Mouse (Mus musculus) kidney, postnatal 0 days (tissue): ENCODE measurements around the gene Snx18. TPM values are rescaled to one million over a fixed set of nuclear protein-coding genes. Genes with fewer than 3 reads are reported as not detected.

Experiments used
- ATAC-seq: fragments of 200-750 bp; cut with Nextera tagmentation; replicated peaks from 2 replicates; pipeline ENCODE4 v1.8.0; 2017; ENCODE audit warnings: low read depth, moderate number of reproducible peaks, moderate TSS enrichment, moderate library complexity; ENCODE audit not compliant: low FRiP score
- DNase-seq: peaks from one replicate; pipeline ENCODE4 v3.0.0-alpha.2; 2016; ENCODE audit warnings: low spot score
- H3K27ac ChIP-seq: fragments of 300-500 bp; sonication (generic); 2 replicates; pipeline ENCODE4 v1.5.1; 2014; ENCODE audit warnings: mild to moderate bottlenecking
- H3K27me3 ChIP-seq: fragments of 300-500 bp; sonication (generic); 2 replicates; pipeline ENCODE4 v1.6.1; 2014; ENCODE audit warnings: low read length, mixed read lengths; ENCODE audit not compliant: insufficient read depth
- H3K36me3 ChIP-seq: fragments of 300-500 bp; sonication (generic); 2 replicates; pipeline ENCODE4 v1.6.1; 2014; ENCODE audit warnings: low read length, mixed read lengths; ENCODE audit not compliant: insufficient read depth
- H3K4me1 ChIP-seq: fragments of 300-500 bp; sonication (generic); replicated peaks from 2 replicates; pipeline ENCODE4 v1.6.1; 2014; ENCODE audit warnings: antibody characterized with exemption, low read length, mixed read lengths; ENCODE audit not compliant: insufficient read depth
- H3K4me2 ChIP-seq: fragments of 300-500 bp; sonication (generic); 2 replicates; pipeline ENCODE4 v1.6.1; 2014; ENCODE audit warnings: mild to moderate bottlenecking, low read length, moderate library complexity, mixed read lengths
- H3K4me3 ChIP-seq: fragments of 300-500 bp; sonication (generic); replicated peaks from 2 replicates; pipeline ENCODE4 v1.5.1; 2014; ENCODE audit warnings: low read depth, low read length
- H3K9ac ChIP-seq: fragments of 300-500 bp; sonication (generic); 2 replicates; pipeline ENCODE4 v1.6.1; 2014; ENCODE audit warnings: low read depth, low read length
- H3K9me3 ChIP-seq: fragments of 300-500 bp; sonication (generic); replicated peaks from 2 replicates; pipeline ENCODE4 v1.6.1; 2016; ENCODE audit warnings: low read length, inconsistent platforms, mixed read lengths
- CTCF ChIP-seq: IDR thresholded peaks from 2 replicates; pipeline ENCODE4 v1.5.1; 2016; ENCODE audit warnings: antibody characterized with exemption, low read depth, mild to moderate bottlenecking, moderate library complexity
- WGBS: fragments of 180-500 bp; shearing (Covaris S2); extraction: QIAGEN DNeasy Blood & Tissue Kit; methylation state at CpG from one replicate; pipeline ENCODE4 v1.1.7; 2014; 5-methylcytosine and 5-hydroxymethylcytosine counted together
- polyA plus RNA-seq: library from polyadenylated mRNA; unstranded; fragments of >200 nt; fragmentation: Nextera tagmentation; extraction: Ambion mirVana; gene quantifications from 2 replicates; pipeline ENCODE4 v1.2.1, GENCODE M21; 2015

The Snx18 gene
- polyA plus RNA-seq, 1 experiment from 2014 or later = 34.8 TPM

GRCm38 (mm10) chr13:113593711-113594110, 24.7 kb downstream of the Snx18 start:
- H3K4me2 ChIP-seq = no peak overlapping the region
- H3K27me3 ChIP-seq = no peaks in the 10 kb centered on the region
- H3K27ac ChIP-seq = no peak overlapping the region
- DNase-seq = no peak
- ATAC-seq = no peak
- H3K4me1 ChIP-seq = peaks cover 17% of the 10 kb centered on the region
- H3K9me3 ChIP-seq = no peaks in the 10 kb centered on the region
- H3K9ac ChIP-seq = no peak overlapping the region
- 86% methylated on average over 17 of the region's 17 CpGs for WGBS
- H3K36me3 ChIP-seq = peaks cover 31% of the 10 kb centered on the region
- TF ChIP-seq CTCF = no peak
- no peak overlapping the region for H3K4me3 ChIP-seq

GRCm38 (mm10) chr13:113592703-113593200, 25.6 kb downstream of the Snx18 start:
- peaks cover 14% of the 10 kb centered on the region for H3K4me1 ChIP-seq
- no peak overlapping the region for H3K4me3 ChIP-seq
- H3K9me3 ChIP-seq = no peaks in the 10 kb centered on the region
- WGBS = 72% methylated on average over 13 of the region's 13 CpGs
- H3K36me3 ChIP-seq = peaks cover 29% of the 10 kb centered on the region
- H3K27me3 ChIP-seq = no peaks in the 10 kb centered on the region
- H3K4me2 ChIP-seq = no peak overlapping the region
- H3K27ac ChIP-seq = no peak overlapping the region
- DNase-seq (no peak), ATAC-seq (no peak)
- TF ChIP-seq CTCF = no peak
- no peak overlapping the region for H3K9ac ChIP-seq

- Histone ChIP-seq H3K4me1 (peaks cover 8% of the 10 kb centered on the region), H3K4me2 (no peak overlapping the region), H3K27ac (no peak overlapping the region), H3K36me3 (peaks cover 29% of the 10 kb centered on the region), H3K9ac (no peak overlapping the region), H3K4me3 (no peak overlapping the region), H3K9me3 (no peaks in the 10 kb centered on the region), H3K27me3 (no peaks in the 10 kb centered on the region)
- WGBS = 83% methylated on average over 11 of the region's 11 CpGs
- DNase-seq = no peak
- ATAC-seq = no peak
- TF ChIP-seq CTCF = no peak
These were observed 27.0 kb downstream of the Snx18 start for GRCm38 (mm10) chr13:113591336-113591735.

- H3K9me3 ChIP-seq = no peaks in the 10 kb centered on the region
- TF ChIP-seq CTCF = no peak
- H3K4me1 ChIP-seq = peaks cover 4% of the 10 kb centered on the region; the same call in 1 of the 2 replicates
- no peaks in the 10 kb centered on the region for H3K27me3 ChIP-seq
- no peak for ATAC-seq
- DNase-seq = no peak
- peaks cover 29% of the 10 kb centered on the region for H3K36me3 ChIP-seq
- no peak overlapping the region for H3K4me3 ChIP-seq
- H3K9ac ChIP-seq = no peak overlapping the region
- H3K4me2 ChIP-seq = no peak overlapping the region
- 91% methylated on average over 4 of the region's 4 CpGs for WGBS
- H3K27ac ChIP-seq = no peak overlapping the region
These were observed 28.1 kb downstream of the Snx18 start for GRCm38 (mm10) chr13:113590216-113590615.

GRCm38 (mm10) chr13:113589499-113589898, 28.9 kb downstream of the Snx18 start:
- Histone ChIP-seq H3K4me3 (no peak overlapping the region), H3K4me2 (no peak overlapping the region), H3K4me1 (peaks cover 4% of the 10 kb centered on the region; the same call in 1 of the 2 replicates), H3K27me3 (no peaks in the 10 kb centered on the region), H3K36me3 (peaks cover 29% of the 10 kb centered on the region), H3K27ac (no peak overlapping the region), H3K9ac (no peak overlapping the region), H3K9me3 (no peaks in the 10 kb centered on the region)
- ATAC-seq = no peak
- WGBS = 59% methylated on average over 7 of the region's 7 CpGs
- no peak for TF ChIP-seq CTCF
- DNase-seq = peak; percentile 49

GRCm38 (mm10) chr13:113587200-113587936, 31.0 kb downstream of the Snx18 start:
- 0 out of 2 replicates have a peak overlapping the region, but pooled peaks have one; percentile 1 for H3K4me2 ChIP-seq
- TF ChIP-seq CTCF = no peak
- no peak overlapping the region for H3K27ac ChIP-seq
- ATAC-seq (no peak), DNase-seq (no peak)
- peaks cover 13% of the 10 kb centered on the region for H3K36me3 ChIP-seq
- no peaks in the 10 kb centered on the region for H3K27me3 ChIP-seq
- 0 out of 2 replicates have a peak overlapping the region, but pooled peaks have one; percentile 5 for H3K9ac ChIP-seq
- 24% methylated on average over 15 of the region's 15 CpGs for WGBS
- H3K4me3 ChIP-seq = no peak overlapping the region
- H3K9me3 ChIP-seq = no peaks in the 10 kb centered on the region
- peaks cover 12% of the 10 kb centered on the region for H3K4me1 ChIP-seq
